Mouse (Mus musculus) T-helper 2 cell (primary cell): ENCODE measurements around the gene Abcb8.

Experiments
- in situ Hi-C: fragments of 300-600 bp; cut with MboI, MseI; formaldehyde crosslinking; loops from one replicate; pipeline ENCODE4 v1.15.1; 2025; ENCODE audit warnings: high pct_unique_total_duplicates

Gene Abcb8

GRCm38 (mm10) chr5:24453283-24453984 lies 60.0 kb downstream of the Abcb8 start:
- in situ Hi-C loops = loop anchor here (5.0 kb wide), 1 partner anchor 61 kb away; the partner anchor contains the start of genes Abcb8 and Atg9b

- in situ Hi-C loops = loop anchor here (5.0 kb wide), 1 partner anchor 62 kb away; the partner anchor contains the start of genes Abcb8 and Atg9b
Measured at GRCm38 (mm10) chr5:24453985-24454303, 60.5 kb downstream of the Abcb8 start.

GRCm38 (mm10) chr5:24455076-24455475 lies 61.6 kb downstream of the Abcb8 start:
- in situ Hi-C loops = no loop called here

GRCm38 (mm10) chr5:24455613-24456012 lies 62.1 kb downstream of the Abcb8 start:
- in situ Hi-C loops = no loop called here
